Mouse (Mus musculus) bone marrow, adult 2 months (tissue): ENCODE data around the gene Clpsl2.

Source experiments
- CTCF ChIP-seq: fragments of 200-500 bp; IDR thresholded peaks from 2 replicates; pipeline ENCODE4 v1.5.1; 2011; ENCODE audit warnings: low read length, control low read depth; ENCODE audit not compliant: control insufficient read depth, insufficient read depth
- POLR2A ChIP-seq: fragments of 200-500 bp; IDR thresholded peaks from 2 replicates; pipeline ENCODE4 v1.6.1; 2011; ENCODE audit warnings: low read depth, mild to moderate bottlenecking, control low read depth, low read length, borderline replicate concordance; ENCODE audit not compliant: control insufficient read depth

DNA sequence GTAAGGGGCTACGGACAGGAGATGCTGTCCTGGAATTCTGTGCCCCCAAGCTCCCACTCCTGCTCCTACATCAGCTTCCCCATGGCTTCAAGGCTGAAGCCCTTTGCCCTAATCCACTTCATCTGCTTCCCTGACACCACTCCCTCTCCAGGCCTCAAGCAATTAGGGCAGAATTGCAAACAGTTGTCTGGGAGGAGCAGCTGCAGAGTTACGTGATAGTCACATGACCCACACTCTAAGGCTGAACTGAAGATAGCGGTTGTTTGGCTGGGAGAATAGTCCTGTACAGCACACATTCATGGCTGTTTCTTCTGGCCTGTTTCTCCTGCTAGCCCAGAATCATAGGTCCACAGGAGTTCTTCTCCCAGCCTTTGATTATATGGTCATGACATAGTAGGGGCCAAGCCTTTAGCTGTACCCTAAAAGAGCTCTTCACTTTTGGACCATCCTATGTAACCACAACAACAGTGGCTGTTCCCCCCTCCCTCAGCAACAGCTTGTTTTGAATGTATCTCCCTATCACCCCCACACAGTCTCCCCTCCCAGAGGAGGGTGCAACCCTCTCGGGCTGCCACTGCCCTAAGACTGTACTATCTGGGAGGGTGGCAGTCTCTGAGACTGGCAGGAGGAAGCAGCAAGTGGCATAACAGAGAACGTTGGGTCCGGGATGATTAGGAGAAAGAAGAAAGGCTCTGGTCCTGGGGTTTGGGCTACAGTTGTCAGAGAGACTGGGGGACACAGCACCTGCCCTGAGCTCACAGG lies 7.6 kb downstream of the Clpsl2 start:
- TF ChIP-seq CTCF (no peak), POLR2A (no peak)
